Mouse (Mus musculus): ENCODE measurements around the gene Bub1.

The Bub1 gene

DNA sequence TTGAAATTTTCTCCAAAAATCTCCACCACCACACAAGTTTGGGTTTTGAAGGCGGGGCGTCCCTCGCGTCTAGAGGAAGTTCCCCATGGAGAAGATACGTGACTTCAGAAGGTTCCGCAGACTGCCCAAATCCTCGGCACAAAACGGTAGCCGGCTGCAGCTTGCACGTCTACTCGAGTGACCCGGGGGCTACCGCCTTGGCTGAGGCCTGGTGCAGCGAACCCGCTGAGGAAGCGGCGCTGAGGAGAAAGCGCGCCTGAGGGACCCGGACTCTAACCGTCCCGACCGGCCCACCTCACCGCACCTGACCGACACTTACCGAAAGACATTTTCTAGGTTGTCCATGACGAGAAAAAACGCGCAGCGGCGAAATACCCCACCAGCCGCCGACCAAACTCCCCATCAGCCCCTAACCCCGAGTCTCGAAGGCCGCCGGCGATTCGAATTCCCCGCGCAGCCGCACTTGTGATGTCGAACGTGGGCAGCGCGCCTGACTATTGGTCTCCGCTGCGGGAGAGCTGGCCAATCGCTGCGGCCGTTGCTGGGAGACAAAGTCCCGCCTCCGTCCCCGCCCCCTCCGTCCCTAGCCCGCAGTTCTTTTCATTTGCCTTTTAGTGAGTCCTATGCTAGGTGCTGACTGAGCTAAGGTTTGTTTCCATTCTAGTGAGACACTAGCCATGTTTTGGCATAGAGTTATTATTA lies at the start of gene Bub1:
Bub1 (minus strand) TSS at position 465 of the 702 bp plus-strand sequence.
- DNase-seq (ENCODE audit: low spot score): peak; percentile 89

DNA sequence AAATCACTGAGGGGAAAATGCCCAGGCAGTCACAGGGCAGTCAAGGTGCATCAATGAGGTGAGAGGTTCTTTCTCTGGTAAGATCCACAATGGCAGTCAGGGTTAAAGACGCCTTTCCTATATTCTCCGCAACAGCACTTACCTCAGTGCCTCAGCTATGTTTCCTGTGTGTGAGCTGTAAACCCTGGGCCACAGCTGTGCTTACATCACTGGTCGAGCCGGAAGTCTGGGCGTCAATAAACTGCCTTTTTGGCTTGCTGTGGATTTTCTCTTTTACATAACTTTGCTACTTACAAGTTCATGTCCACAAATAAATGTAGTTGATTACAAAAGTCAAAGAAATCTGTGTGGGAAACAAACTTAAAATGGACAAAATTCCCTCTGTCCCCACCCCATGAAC lies 49.4 kb upstream of the Bub1 start:
- no peak for DNase-seq (ENCODE audit: low spot score)

DNA sequence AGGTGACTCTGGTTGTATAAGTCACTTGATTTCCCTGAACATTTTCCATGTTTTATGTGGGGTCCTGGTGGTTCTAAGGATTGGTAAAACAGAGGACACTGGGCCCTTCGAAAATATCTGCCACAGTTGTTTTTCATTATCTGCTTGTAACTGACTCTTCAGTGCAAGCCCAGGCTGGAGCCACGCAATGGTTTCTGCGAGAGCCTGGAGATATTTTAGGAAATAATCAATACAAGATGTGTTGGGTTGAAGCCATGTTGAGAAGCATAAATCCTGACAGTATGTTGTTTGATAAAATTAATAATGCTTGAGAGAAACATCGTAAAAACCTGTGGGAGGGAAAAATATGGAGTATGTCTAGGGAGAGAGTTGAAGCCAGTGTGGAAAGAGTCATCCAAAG lies 32.7 kb upstream of the Bub1 start:
- DNase-seq (ENCODE audit: low spot score): no peak

DNA sequence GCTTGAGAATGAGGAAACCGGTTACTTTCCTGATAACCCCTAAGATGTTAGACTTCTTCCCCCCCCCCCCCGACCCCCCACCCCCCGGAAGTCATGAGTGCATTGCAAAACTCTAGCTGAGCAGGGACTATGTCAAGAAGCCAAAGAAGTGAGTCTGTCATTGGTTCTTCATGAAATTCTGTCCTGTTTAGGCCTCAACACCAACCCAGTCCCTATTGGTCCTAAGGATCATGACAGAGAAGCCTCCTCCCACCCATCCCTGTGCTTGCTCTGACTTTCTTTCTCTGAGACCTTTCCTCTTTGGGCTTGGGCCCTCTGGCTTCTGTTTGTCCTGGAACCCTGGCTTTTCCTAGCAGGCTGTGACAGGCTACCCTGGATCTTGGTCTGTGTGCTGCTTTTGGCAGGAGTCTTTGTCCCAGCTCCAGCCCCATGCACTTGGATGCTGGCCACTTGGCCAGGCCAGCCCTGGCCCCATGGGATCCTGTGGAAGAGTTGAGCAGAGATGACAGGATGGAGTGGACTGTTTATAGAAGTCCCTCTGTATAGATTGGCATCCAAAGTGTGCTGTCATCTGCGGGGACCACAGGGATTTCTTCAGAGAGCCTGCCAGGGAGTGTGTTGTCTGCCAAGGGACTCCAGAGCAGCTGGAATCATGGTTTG lies 22.8 kb upstream of the Bub1 start:
- DNase-seq (ENCODE audit: low spot score): peak; percentile 12

DNA sequence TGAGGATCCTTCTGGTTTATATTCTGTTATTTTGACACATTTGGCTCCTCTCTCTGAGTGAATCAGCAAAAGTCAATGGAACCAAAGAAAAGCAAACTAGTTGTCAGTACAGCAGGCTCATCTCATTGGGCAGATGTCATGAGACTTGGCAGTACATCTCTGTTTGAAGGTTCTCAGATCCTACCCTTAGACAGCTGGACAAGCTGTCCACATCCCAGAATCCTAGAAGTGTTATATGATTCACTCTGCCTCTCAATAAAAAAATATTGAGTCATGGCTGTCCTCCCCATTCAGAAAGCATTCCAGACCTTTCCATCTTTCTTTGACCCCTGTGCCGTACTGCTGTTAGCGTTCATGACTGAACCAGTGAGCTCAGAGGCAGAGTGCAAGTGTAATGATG lies 18.7 kb upstream of the Bub1 start:
- no peak for DNase-seq (ENCODE audit: low spot score)

DNA sequence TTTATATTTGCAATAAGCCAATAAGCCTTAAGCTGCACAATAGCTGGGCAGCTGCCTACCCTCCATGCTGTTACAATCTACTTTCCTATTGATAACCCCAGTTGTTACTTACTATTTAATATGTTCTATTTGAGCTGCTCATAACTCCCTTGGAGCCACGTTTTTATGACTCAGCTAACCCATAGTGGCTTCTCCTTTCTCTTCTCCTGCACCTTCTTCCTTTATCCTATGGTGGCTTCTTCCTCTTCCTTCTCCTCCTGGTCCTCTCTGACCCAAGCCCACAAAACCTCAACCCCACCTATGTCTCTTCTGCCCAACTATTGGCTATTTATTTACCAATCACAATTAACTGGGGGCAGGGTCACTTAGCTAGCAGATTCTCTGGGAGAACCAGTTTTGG lies 14.9 kb upstream of the Bub1 start:
- DNase-seq (ENCODE audit: low spot score): no peak

DNA sequence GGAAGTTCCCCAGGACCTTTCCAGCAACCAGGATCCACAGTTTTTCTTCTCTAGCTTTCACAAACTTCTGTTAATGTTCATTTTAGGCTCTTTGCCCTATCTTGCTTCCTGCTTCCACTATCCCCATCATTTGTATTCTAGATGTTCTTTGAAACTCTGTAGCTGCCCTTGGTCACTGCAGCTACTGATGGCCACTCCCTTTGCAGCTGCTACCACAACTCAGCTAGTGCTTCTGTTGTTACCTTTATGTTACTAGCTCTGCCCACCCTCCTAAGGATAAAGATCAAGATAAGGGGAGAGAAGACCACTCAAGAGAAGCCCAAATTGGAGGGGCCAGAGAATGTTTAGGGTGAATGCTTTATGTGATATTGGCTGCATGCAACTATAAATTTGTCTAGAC lies 14.3 kb upstream of the Bub1 start:
- DNase-seq (ENCODE audit: low spot score): no peak

DNA sequence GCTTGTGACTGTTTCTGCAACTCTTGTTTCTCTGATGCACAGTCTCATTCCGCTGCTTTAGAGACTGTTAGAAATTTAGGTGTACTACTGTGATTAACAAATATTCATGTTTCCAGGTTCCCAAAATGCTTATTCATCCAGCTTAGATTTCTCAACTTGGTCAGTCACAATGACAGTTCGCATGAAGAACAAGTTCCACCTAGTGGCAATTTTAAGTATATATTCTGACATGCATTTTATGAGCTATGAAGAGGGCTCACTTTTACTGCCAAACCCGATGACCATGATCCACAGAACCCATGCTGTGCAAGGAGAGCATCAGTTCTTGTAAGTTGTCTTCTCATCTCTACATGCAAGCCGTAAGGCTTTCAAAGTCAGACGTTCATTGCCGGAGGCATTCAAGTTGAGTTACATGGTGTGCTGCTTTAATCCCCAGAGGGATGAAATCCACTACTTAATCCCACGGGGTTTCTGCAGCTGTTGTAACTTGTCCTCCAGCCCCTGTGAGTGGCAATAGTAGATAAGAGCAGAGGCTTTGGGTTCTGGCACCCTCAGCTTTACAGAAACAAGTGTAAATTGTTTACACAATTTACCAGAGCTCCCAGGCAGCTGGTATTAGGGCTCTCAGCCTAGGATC lies 13.8 kb upstream of the Bub1 start:
- no peak for DNase-seq (ENCODE audit: low spot score)

DNA sequence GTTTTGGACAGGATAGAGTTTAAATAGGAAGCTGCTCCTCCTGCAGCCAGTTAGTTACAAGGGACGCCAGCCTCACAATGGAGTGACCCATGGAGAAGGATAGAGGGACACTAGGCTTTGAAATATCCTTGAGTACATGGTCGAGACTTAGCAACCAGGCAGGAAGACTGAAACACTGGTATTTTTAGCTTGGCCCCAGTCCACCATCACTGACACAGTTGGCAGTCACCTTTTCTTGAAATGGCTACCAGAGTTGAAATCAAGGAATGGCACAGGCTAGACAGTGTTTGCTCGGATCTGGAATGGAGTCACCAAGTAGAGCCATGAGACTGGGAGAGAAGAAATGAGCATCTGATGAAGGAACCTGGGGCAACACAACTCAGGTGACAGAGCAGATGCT lies 10.8 kb upstream of the Bub1 start:
- DNase-seq (ENCODE audit: low spot score): no peak

DNA sequence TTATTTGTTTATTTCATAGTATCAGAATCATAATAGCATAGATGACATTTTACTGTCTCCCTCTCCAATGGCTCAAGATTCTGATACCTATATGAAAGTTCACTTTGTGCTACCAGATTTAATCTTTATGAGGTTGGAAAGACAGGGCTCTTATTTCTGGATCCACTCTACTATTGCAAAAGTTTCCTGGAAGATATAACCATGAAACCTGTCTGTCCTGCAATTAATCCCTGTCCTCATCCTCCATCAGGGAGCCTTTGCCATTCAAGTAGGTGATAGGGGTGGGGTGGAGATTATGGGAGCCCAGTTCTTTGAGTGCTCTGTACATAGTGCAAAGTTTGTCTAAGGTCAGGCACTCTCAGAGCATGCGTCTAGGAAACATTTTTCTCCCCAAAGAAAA lies 9.7 kb upstream of the Bub1 start:
- no peak for DNase-seq (ENCODE audit: low spot score)

DNA sequence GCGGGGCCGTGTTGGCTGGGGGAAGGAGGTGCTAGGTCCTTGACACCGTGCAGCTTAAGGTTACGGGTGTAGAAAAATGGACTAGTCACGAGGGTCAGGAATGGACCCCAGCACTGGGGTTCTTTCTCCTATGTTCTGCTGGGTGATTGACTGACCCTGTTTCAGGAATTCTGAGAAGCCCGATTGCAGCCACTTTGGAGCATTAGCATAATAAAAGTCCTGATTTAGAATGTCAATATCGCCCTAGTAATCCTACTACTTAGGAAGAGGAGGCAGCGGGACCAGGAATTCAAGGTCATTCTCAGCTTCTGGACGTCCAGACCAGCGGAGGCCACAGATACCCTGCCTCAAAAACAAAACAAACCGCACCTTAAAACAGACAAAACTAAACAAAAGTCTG lies 7.8 kb upstream of the Bub1 start:
- DNase-seq (ENCODE audit: low spot score): no peak

DNA sequence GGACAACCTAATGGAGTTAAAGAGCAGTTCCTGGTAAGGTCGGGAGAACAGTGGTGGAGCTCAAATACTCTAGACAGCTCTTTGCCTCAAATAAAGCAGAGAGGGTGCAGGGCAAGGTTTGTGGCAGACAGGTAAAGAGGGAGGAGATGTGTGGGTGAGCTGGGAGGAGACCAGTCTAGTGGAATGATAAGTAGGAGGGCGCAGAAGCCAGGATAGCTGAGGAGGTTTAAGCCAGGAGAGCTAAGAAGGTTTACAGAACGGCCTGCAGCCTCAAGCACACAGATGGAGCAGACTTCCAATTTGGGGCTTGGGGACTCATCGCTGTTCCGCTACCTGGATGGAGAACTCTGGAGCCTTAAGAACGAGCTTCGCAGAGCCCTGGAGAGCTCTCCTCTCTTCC lies 6.9 kb upstream of the Bub1 start, which contains the start of gene Acoxl:
Acoxl (plus strand) TSS at position 301 of the 400 bp plus-strand sequence.
- DNase-seq (ENCODE audit: low spot score): no peak

DNA sequence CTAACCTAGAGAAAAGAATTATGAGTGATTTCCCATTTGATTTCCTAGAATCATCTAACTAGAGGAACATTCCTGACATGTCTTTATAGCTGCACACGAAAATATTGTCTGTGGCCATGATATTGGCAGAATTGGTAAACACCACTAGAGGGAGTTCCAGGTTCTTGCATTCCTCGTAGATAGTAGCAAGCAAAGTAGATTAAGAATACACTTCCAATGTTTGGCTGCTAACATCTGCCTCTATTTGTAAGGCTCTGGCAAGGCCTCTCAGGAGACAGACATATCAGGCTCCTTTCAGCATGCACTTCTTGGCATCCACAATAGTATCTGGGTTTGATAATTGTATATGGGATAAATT lies 1.1 kb upstream of the Bub1 start:
- no peak for DNase-seq (ENCODE audit: low spot score)

DNA sequence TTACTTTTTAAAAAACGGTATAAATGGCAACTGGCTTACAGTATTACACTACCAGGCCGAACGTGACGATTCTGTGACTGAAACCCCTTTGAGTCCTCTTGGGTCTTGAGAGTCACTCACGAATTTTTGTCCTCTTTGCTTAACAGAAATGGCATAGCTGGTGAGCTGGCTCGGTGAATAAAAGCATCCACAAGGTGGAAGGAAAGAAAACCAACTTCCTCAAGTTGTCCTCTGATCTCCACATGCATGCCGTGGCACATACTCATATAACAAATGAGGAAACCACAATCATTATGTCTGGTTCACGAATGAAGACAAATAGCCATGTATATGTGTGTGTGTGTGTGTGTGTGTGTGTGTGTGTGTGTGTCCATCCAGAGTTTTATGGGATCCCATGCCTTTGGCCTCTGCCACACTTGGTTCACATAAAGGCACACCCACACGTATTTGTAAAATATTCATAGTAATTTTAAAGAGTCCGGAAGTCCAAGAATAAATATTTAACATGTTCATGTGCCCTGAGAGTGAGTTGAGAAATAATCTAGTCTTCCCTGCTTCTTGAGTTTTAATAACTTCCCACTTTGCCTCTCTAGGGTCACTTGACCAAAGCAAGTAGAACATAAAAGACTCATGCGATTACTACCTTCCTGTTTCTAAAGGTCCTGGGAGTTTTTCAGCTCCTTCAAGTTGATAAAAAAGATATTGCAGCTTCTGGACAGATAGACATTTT lies 603 bp upstream of the Bub1 start:
- DNase-seq (ENCODE audit: low spot score): no peak

DNA sequence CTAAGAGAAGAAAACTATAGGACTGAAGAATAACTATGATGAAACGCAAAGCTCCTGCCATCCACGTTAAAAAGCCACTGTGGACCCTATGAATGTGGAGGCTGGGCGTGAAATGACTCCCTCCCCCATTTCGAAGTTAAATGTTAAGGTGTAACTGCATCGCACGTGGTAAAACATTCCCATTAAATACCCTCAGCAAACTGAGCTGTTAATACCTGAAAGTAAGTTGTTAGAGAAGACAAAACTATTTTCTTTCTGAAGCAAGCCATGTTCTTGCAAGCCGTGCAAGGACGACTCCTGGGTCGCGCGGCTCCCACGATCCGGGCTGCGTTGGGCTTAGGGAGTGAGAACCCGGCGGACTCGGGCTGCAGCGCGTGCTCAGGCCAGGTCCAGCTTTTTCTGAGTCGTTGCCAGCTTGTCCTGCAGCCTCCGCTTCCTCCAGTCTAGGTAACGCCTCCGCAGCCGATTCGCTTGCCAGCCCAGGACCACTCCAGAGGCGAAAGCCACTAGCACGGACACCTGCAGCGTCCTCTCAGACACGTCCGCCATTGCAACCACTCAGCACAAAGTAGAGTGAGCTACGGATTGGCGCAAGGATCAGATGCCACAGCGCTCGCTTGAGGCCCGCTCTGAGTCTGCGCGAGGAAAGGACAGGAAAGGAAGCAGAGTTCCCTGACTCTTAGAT lies 39.6 kb downstream of the Bub1 start, which contains the start of gene Mtln:
Mtln (minus strand) TSS at position 570 of the 685 bp plus-strand sequence.
- peak; percentile 83 for DNase-seq (ENCODE audit: low spot score)

DNA sequence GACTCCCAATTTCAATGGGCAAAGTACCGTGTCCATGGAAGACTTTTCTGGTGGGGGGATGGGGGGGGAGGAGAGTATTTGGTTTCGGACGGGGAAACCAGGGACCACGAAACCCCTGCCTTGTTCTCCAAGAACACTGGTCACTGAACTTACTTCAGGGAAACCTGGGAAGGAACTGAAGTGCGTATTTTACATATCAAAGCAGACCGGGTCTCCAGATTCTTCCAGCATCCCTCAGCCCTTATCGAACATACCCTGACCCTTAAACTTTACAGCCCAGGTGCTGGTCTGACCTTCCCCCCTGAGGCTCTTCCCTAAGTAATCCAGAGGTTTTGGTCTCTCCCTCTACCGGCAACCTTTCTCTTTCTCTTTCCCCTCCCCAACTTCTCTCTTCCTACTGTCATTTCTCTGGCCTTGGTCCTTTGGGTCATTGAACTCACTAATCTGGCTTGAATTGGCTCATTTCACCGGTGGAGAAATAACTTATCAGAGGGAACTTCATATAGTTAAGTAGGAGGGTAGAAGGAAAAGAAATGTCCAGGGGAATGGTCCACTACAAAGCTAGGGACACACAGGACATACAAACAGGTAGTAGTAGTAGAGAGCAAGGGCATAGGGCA lies 41.9 kb downstream of the Bub1 start:
- DNase-seq (ENCODE audit: low spot score): no peak

DNA sequence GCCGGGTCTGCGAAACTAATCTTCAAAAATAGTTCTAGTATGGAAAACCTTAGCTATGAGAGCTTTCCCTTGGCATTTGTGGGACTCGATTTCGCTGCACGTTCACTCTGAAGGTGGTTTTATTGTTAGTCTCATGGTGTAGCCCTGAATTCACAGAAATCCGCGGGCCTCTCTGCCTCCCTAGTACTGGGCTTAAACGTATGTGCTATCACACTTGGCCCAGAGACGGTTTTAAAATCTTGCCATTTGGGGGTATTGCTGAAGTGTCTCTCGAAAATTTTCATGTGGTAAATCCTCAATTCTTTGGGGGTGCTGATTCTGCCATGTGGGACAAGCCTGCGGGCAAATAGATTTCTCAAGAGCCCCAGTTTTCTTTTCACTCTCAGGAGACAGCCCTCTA lies 42.5 kb downstream of the Bub1 start:
- DNase-seq (ENCODE audit: low spot score): no peak

DNA sequence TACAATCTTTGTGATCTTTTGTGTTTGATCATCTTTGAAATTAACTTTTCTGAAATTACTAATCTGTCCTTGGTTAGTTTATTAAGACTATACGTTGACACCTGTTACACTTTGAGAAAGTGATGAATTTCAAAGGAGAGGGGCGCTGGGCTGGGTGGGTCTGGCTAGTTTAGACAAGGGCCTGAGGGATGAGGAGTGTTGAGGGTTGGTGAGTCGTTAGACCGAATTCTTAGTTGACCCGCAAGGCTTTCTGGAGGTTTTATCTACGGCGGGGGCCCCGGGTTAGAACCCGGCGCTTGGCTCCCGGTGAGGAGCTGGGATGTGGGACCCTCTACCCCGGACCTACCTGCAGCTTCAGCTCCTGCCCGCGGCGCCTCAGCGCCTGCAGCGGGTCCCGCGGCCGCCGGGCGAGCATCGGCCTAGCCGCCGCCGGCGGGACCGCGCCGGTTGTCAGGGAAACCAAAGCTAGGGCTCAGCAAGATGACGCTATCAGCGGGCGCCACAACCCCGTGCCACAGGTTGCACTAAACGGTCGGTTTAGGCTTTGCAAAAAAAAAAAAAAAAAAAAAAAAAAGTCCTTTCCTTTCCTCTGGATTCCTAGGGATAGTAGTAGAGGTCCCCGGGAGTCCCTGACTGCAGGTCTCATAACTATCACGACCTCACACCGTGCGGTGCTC lies 43.1 kb downstream of the Bub1 start, which contains the start of gene Nphp1:
Nphp1 (minus strand) TSS at position 458 of the 677 bp plus-strand sequence.
- peak; percentile 83 for DNase-seq (ENCODE audit: low spot score)

DNA sequence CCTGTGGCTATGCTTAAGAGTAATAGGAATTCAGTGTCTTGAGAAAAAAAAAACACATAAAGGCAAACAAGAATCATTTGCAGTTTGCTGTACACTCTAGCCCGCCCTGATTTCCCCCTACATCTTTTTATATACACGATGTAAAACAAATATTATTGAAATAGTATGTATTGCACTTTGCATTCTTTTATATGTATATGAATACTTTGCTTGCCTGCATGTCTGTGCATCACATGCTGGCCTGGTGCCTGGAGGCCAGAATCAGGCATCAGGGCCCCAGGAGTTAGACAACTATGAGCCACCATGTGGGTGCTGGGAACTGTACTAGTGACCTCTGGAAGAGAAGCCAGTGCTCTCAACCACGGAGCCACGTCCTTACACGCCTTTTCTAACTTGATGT lies 44.4 kb downstream of the Bub1 start:
- no peak for DNase-seq (ENCODE audit: low spot score)

DNA sequence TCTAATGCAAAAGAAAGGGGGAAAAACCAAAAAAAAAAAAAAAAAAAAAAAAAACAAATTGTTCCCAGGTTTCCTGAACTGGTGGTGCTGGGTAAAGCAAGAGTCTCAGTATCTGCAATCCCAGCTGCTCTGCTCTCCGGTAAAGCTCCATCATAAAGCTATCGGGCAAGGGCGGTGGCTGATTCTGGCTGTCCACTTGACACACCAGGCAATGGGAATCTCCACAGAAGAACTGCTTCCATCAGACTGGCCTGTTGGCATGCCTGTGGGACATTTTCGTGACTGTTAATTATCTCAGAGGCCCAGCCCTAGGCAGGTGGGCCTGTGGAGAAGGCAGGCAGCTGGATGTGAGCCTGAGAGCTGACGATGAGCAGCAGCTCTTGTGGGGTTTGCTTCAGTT lies 53.2 kb downstream of the Bub1 start:
- no peak for DNase-seq (ENCODE audit: low spot score)

DNA sequence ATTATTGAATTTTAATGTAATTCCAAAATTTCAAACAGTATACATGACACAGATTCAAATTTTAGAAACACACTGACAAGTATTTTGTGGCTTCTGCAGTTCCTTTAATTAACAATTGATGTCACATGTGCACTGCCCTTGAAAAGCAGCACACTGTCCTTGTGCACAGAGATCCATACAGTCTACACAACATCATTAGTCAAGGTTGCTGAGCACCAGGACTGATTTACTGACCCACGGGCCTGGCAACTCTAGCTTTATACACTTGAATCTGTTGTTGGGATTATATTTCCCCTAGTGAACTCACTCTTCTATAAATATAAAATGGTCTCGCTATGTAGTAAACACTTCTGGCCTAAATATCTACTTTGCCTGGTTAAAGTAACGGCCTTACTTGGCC lies 56.7 kb downstream of the Bub1 start:
- no peak for DNase-seq (ENCODE audit: low spot score)
